Mouse (Mus musculus): ENCODE results near the gene Lrrc4c. TPM values are rescaled to one million over a fixed set of nuclear protein-coding genes. Genes with fewer than 3 reads are reported as not detected.

Lrrc4c gene
- polyA plus RNA-seq, 1 experiment, result 0.58 TPM

GRCm38 (mm10) chr2:96757701-96758100, 439.7 kb downstream of the Lrrc4c start:
- WGBS, result 37% methylated on average over 1 of the region's 1 CpGs
- DNase-seq, result no peak
- TF ChIP-seq CTCF (IDR thresholded peaks at IDR 0.05; ENCODE audit: insufficient read depth, low read length) (no peak), POLR2A (IDR thresholded peaks at IDR 0.05; ENCODE audit: borderline replicate concordance, extremely low read depth, low read depth, low read length) (no peak)
- Histone ChIP-seq H3K4me1 (ENCODE audit: control insufficient read depth, insufficient read depth, low read length) (no peaks in the 10 kb centered on the region), H3K4me3 (replicated peaks; ENCODE audit: extremely low read depth, low read depth, low read length) (no peak overlapping the region)

GRCm38 (mm10) chr2:96763538-96763937, 445.6 kb downstream of the Lrrc4c start:
- Histone ChIP-seq H3K4me1 (ENCODE audit: control insufficient read depth, insufficient read depth, low read length) (no peaks in the 10 kb centered on the region), H3K4me3 (replicated peaks; ENCODE audit: extremely low read depth, low read depth, low read length) (no peak overlapping the region)
- no peak for TF ChIP-seq POLR2A (IDR thresholded peaks at IDR 0.05; ENCODE audit: borderline replicate concordance, extremely low read depth, low read depth, low read length)
- no peak for TF ChIP-seq CTCF (IDR thresholded peaks at IDR 0.05; ENCODE audit: insufficient read depth, low read length)
- DNase-seq, result no peak
- WGBS, result 56% methylated on average over 5 of the region's 5 CpGs

DNA sequence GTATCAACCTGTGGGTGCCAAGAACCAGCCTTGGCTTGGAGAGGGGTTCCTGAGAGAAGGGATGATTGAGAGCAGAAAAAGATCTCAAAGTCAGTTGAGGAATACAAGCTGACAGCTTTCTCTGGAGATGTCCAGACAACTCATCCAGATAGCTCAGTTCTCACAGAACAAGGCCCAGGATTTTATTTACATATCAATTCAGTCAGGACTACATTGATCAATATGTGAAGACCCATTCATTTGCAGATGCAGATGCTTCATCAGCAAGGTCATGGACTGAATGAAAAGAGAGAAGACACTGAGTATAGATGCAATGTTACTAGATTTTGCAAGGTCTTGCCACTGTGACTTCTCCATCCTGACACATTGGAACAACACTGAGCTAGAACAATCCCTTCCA, 457.4 kb downstream of the Lrrc4c start:
- H3K4me3 ChIP-seq (replicated peaks; ENCODE audit: extremely low read depth, low read depth, low read length), result no peak overlapping the region
- no peaks in the 10 kb centered on the region for H3K4me1 ChIP-seq (ENCODE audit: control insufficient read depth, insufficient read depth, low read length)
- DNase-seq, result no peak
- TF ChIP-seq CTCF (IDR thresholded peaks at IDR 0.05; ENCODE audit: insufficient read depth, low read length), result no peak
- no peak for TF ChIP-seq POLR2A (IDR thresholded peaks at IDR 0.05; ENCODE audit: borderline replicate concordance, extremely low read depth, low read depth, low read length)

GRCm38 (mm10) chr2:96796681-96797385, 478.9 kb downstream of the Lrrc4c start:
- Histone ChIP-seq H3K4me3 (replicated peaks; ENCODE audit: extremely low read depth, low read depth, low read length) (no peak overlapping the region), H3K4me1 (ENCODE audit: control insufficient read depth, insufficient read depth, low read length) (no peaks in the 10 kb centered on the region)
- WGBS, result 28% methylated on average over 6 of the region's 6 CpGs
- TF ChIP-seq CTCF (IDR thresholded peaks at IDR 0.05; ENCODE audit: insufficient read depth, low read length), result no peak
- no peak for TF ChIP-seq POLR2A (IDR thresholded peaks at IDR 0.05; ENCODE audit: borderline replicate concordance, extremely low read depth, low read depth, low read length)
- no peak for DNase-seq

DNA sequence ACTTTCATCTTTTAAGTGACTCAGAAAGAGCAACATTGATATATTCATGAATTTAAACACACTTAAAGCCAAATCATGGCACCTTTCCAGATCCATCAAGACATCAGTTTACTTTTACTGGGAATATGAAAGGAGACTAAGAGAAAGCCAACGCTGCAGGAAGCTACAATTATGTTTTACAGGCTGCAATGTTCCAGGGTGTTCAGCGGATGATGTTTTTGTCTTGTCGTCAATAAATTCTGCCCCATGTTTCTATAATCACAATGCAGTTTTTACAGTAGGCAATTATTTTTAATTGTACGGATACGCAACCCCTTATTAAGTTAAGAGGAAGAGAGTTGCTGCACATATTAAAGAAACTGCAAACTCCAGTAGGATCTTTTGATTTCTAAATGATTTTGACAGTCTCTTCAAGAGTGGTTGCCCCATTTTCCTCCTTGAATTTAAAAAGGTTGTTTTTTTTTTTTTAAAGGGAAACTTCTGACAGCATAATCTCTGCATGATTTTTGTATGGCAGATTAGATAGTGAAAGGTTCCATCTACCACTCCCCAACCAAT, 532.9 kb downstream of the Lrrc4c start:
- Histone ChIP-seq H3K4me3 (replicated peaks; ENCODE audit: extremely low read depth, low read depth, low read length) (no peak overlapping the region), H3K4me1 (ENCODE audit: control insufficient read depth, insufficient read depth, low read length) (no peaks in the 10 kb centered on the region)
- WGBS, result 86% methylated on average over 5 of the region's 5 CpGs
- DNase-seq, result no peak
- TF ChIP-seq CTCF (IDR thresholded peaks at IDR 0.05; ENCODE audit: insufficient read depth, low read length) (no peak), POLR2A (IDR thresholded peaks at IDR 0.05; ENCODE audit: borderline replicate concordance, extremely low read depth, low read depth, low read length) (no peak)

- no peak for DNase-seq
- WGBS, result 91% methylated on average over 1 of the region's 1 CpGs
- no peak overlapping the region for H3K4me3 ChIP-seq (replicated peaks; ENCODE audit: extremely low read depth, low read depth, low read length)
- TF ChIP-seq POLR2A (IDR thresholded peaks at IDR 0.05; ENCODE audit: borderline replicate concordance, extremely low read depth, low read depth, low read length) (no peak), CTCF (IDR thresholded peaks at IDR 0.05; ENCODE audit: insufficient read depth, low read length) (no peak)
- H3K4me1 ChIP-seq (ENCODE audit: control insufficient read depth, insufficient read depth, low read length), result no peaks in the 10 kb centered on the region
Observed at GRCm38 (mm10) chr2:96853797-96854196, 535.8 kb downstream of the Lrrc4c start.

- H3K4me1 ChIP-seq (ENCODE audit: control insufficient read depth, insufficient read depth, low read length), result no peaks in the 10 kb centered on the region
Observed at GRCm38 (mm10) chr2:96876062-96876461, 558.1 kb downstream of the Lrrc4c start.

GRCm38 (mm10) chr2:96949531-96949930, 631.6 kb downstream of the Lrrc4c start:
- no peak for DNase-seq
- no peak for TF ChIP-seq POLR2A (IDR thresholded peaks at IDR 0.05; ENCODE audit: borderline replicate concordance, extremely low read depth, low read depth, low read length)
- H3K4me3 ChIP-seq (replicated peaks; ENCODE audit: extremely low read depth, low read depth, low read length), result no peak overlapping the region
- 74% methylated on average over 3 of the region's 3 CpGs for WGBS
- no peaks in the 10 kb centered on the region for H3K4me1 ChIP-seq (ENCODE audit: control insufficient read depth, insufficient read depth, low read length)

More at GRCm38 (mm10) chr2:96876062-96876461, 558.1 kb downstream of the Lrrc4c start:
- H3K4me3 ChIP-seq (replicated peaks; ENCODE audit: extremely low read depth, low read depth, low read length), result no peak overlapping the region
- DNase-seq, result no peak
- TF ChIP-seq CTCF (IDR thresholded peaks at IDR 0.05; ENCODE audit: insufficient read depth, low read length) (no peak), POLR2A (IDR thresholded peaks at IDR 0.05; ENCODE audit: borderline replicate concordance, extremely low read depth, low read depth, low read length) (no peak)
- 92% methylated on average over 1 of the region's 1 CpGs for WGBS

- TF ChIP-seq POLR2A (IDR thresholded peaks at IDR 0.05; ENCODE audit: borderline replicate concordance, extremely low read depth, low read depth, low read length) (no peak), CTCF (IDR thresholded peaks at IDR 0.05; ENCODE audit: insufficient read depth, low read length) (no peak)
- no peaks in the 10 kb centered on the region for H3K4me1 ChIP-seq (ENCODE audit: control insufficient read depth, insufficient read depth, low read length)
- DNase-seq, result no peak
- no peak overlapping the region for H3K4me3 ChIP-seq (replicated peaks; ENCODE audit: extremely low read depth, low read depth, low read length)
Observed at GRCm38 (mm10) chr2:96999521-96999920, 681.6 kb downstream of the Lrrc4c start.

DNA sequence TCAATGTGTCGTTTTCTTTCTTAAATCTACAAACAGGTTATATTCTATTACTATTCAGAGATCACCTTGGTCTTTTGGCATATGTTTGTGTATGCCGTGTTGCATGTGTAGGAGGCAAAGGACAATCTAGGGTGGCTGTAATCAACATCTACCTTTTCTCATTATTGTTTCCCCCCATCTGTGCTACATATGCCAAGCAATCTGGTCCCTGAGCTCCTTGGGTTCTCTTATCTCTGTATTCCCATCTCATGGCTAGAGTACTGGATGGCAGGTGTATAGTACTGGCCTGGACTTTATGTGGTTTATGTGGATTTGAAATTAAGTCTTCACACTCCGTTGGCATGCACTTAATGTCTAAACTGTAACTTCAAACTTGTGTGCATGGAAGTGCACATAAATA, 700.4 kb downstream of the Lrrc4c start:
- DNase-seq, result no peak
- 62% methylated on average over 3 of the region's 3 CpGs for WGBS
- H3K4me1 ChIP-seq (ENCODE audit: control insufficient read depth, insufficient read depth, low read length), result no peaks in the 10 kb centered on the region
- TF ChIP-seq CTCF (IDR thresholded peaks at IDR 0.05; ENCODE audit: insufficient read depth, low read length) (no peak), POLR2A (IDR thresholded peaks at IDR 0.05; ENCODE audit: borderline replicate concordance, extremely low read depth, low read depth, low read length) (no peak)
- H3K4me3 ChIP-seq (replicated peaks; ENCODE audit: extremely low read depth, low read depth, low read length), result no peak overlapping the region
